Mouse (Mus musculus) MEL (cell line): ENCODE results near the gene Vwa8.

ENCODE experiments used
- BHLHE40 ChIP-seq: IDR thresholded peaks from 2 replicates; pipeline ENCODE4 v1.6.1; 2012; ENCODE audit warnings: low read depth, mild to moderate bottlenecking, inconsistent platforms, low read length, improper control_type of control experiment, borderline replicate concordance
- CTCF ChIP-seq, 3 experiments: IDR thresholded peaks in 2 of 3; conservative IDR thresholded peaks in 1 of 3; 2 replicates each; pipeline ENCODE4 v1.5.1; 2011 to 2012; ENCODE audit warnings: low read length in 3 of 3, low read depth in 2 of 3, mild to moderate bottlenecking in 2 of 3, improper control_type of control experiment in 1 of 3, inconsistent platforms in 1 of 3, mixed read lengths in 1 of 3, moderate library complexity in 1 of 3; ENCODE audit not compliant: control insufficient read depth in 1 of 3, insufficient read depth in 1 of 3, poor library complexity in 1 of 3, severe bottlenecking in 1 of 3
- EP300 ChIP-seq, 2 experiments: IDR thresholded peaks; 2 replicates each; pipeline ENCODE4 v1.6.1; 2011; ENCODE audit warnings: improper control_type of control experiment in 2 of 2, low read length in 2 of 2, low read depth in 1 of 2, mild to moderate bottlenecking in 1 of 2
- GABPA ChIP-seq: IDR thresholded peaks from 2 replicates; pipeline ENCODE4 v1.6.1; 2012; ENCODE audit warnings: low read depth, mild to moderate bottlenecking, inconsistent platforms, low read length, improper control_type of control experiment, moderate library complexity
- GATA1 ChIP-seq: IDR thresholded peaks from 2 replicates; pipeline ENCODE4 v1.6.1; 2011; ENCODE audit warnings: low read depth, low read length, improper control_type of control experiment
- MAX ChIP-seq: IDR thresholded peaks from 2 replicates; pipeline ENCODE4 v1.6.1; 2011; ENCODE audit warnings: low read length, improper control_type of control experiment
- POLR2A ChIP-seq, 2 experiments: IDR thresholded peaks; 2 replicates each; pipeline ENCODE4 v1.6.1; 2011 to 2012; ENCODE audit warnings: low read length in 2 of 2, mild to moderate bottlenecking in 2 of 2, control low read depth in 1 of 2, improper control_type of control experiment in 1 of 2, low read depth in 1 of 2, moderate library complexity in 1 of 2; ENCODE audit not compliant: control insufficient read depth in 1 of 2, insufficient read depth in 1 of 2, poor library complexity in 1 of 2
- POLR2AphosphoS2 ChIP-seq: IDR thresholded peaks from 2 replicates; pipeline ENCODE4 v1.6.1; 2011; ENCODE audit warnings: low read length, improper control_type of control experiment
- SIN3A ChIP-seq: IDR thresholded peaks from 2 replicates; pipeline ENCODE4 v1.6.1; 2012; ENCODE audit warnings: low read length, improper control_type of control experiment, inconsistent platforms
- SMC3 ChIP-seq: IDR thresholded peaks from 2 replicates; pipeline ENCODE4 v1.6.1; 2011; ENCODE audit warnings: low read depth, low read length, improper control_type of control experiment
- TAL1 ChIP-seq: IDR thresholded peaks from 2 replicates; pipeline ENCODE4 v1.6.1; 2012; ENCODE audit warnings: mild to moderate bottlenecking, inconsistent platforms, low read length, moderate library complexity, mixed read lengths
- ZC3H11A ChIP-seq: IDR thresholded peaks from 2 replicates; pipeline ENCODE4 v1.6.1; 2012; ENCODE audit warnings: low read depth, mild to moderate bottlenecking, inconsistent platforms, low read length, improper control_type of control experiment
- ZKSCAN1 ChIP-seq: IDR thresholded peaks from 2 replicates; pipeline ENCODE4 v1.6.1; 2012; ENCODE audit warnings: low read depth, mild to moderate bottlenecking, inconsistent platforms, low read length, improper control_type of control experiment, moderate library complexity
- ZMIZ1 ChIP-seq: IDR thresholded peaks from 2 replicates; pipeline ENCODE4 v1.6.1; 2012; ENCODE audit warnings: low read depth, mild to moderate bottlenecking, inconsistent platforms, low read length, improper control_type of control experiment, moderate library complexity

DNA sequence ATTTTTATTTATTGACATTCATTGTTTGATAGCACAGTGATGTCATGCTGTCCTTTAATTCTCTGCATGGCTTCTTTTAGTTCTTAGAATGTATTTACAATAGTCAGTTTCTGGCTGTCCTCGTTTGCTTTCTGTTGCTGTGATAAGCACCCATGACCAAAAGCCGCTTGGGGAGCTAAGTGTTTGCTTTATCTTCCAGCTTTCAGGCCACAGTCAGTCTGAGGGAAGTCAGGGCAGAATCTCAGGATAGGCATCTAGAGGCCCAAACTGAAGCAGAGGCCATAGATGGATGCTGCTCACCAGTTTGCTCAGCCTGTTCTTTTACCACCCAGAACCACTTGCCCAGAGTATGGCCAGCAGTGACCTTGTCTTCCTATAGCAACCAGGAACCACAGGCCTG, 28.3 kb downstream of the Vwa8 start:
- no peak for TF ChIP-seq ZC3H11A
- TF ChIP-seq GABPA = no peak
- TF ChIP-seq POLR2A (IDR thresholded peaks at IDR 0.05; ENCODE audit: control insufficient read depth in 1 of 2, insufficient read depth in 1 of 2, low read depth in 1 of 2, low read length in 2 of 2, poor library complexity in 1 of 2) = no peak
- TF ChIP-seq EP300 (IDR thresholded peaks at IDR 0.05; ENCODE audit: low read depth in 1 of 2, low read length in 2 of 2) = peak; percentile 28 to 47; a peak in 2 of 4 replicates
- no peak for TF ChIP-seq CTCF (IDR thresholded peaks at IDR 0.05 in 2 of 3, conservative IDR thresholded peaks at IDR 0.05 in 1 of 3; ENCODE audit: control insufficient read depth in 1 of 3, insufficient read depth in 1 of 3, low read depth in 2 of 3, low read length in 3 of 3, poor library complexity in 1 of 3, severe bottlenecking in 1 of 3)
- no peak for TF ChIP-seq POLR2AphosphoS2
- TF ChIP-seq GATA1 = no peak
- no peak for TF ChIP-seq BHLHE40
- TF ChIP-seq TAL1 = no peak
- TF ChIP-seq SMC3 = no peak
- no peak for TF ChIP-seq ZKSCAN1
- TF ChIP-seq MAX = no peak
- no peak for TF ChIP-seq ZMIZ1
- TF ChIP-seq SIN3A = no peak
